8 mouse cellular contexts compared by ENCODE assay signal in the genomic region with DNA sequence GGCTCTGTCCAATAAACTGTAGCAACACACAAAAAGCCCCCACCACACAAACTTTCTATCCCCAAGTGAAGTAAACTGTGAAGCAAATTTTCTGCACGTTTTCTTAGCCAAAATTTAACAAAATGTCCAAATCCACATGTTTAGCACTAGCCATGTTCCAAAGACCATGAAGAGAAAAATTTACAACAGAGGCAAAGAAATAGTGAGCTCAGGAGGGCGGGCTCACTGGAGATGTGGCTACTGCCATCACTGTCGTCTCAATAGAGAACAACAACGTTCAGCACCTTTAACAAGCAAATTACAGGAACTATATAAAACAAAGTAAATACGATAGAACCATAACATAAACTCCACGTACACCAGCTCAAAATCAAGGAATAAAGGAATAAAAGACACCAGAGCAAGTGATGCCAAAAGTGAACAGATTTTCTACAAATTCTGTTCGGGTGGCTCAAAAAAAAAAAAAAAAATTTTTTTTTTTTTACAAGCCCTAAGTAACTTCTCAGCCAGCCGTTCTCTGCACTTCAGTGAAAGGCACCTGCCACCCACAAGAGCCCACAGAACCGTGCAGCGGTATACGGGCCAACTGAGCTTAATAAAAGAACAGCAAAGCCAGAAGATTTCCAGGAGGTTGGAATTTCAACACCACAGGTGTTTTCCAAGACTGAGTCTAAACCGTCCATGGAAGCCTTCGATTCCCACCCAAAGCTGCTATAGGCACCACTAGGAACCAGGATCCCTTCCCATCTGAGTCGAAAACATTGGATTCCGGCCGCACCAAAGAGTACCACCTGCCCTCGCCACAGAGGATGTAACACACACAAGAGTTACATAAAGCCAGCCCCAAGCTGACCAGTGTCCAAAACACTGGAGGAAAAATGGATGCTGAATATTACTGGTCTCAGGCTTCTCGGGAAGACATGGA. TPM values are rescaled to one million over a fixed set of nuclear protein-coding genes. Genes with fewer than 3 reads are reported as not detected.
DNase-seq lines count a peak whose midpoint lies in the region; ATAC-seq and TF ChIP-seq lines count a peak whose summit lies in the region.

No protein-coding gene starts in this region.

- H3K9ac ChIP-seq in hindbrain, embryonic 11.5 days (ENCODE audit: low read depth, low read length): peak overlapping the region; percentile 100
- peak overlapping the region; percentile 86 for H3K9ac ChIP-seq in lung, postnatal 0 days (replicated peaks; ENCODE audit: low read depth)

- DNase-seq in heart, adult 11 months: peak; percentile 70
- DNase-seq in heart, postnatal 25 days (ENCODE audit: low spot score): no peak
- peak; percentile 68 for DNase-seq in cerebellum, adult 8-10 months
- no peak for DNase-seq in hindbrain, embryonic 11.5 days (ENCODE audit: low spot score)
- DNase-seq in lung, postnatal 0 days (ENCODE audit: low spot score): no peak
- no peak for DNase-seq in right cerebral cortex, postnatal 36 days (ENCODE audit: low spot score in 2 of 2)
- no peak for DNase-seq in c-Kit-positive CD71-positive TER-119-positive erythroid progenitor cells, embryonic 14.5 days (ENCODE audit: low spot score)
- DNase-seq in thymus, postnatal 14 days: no peak

- no peaks in the 10 kb centered on the region for H3K9me3 ChIP-seq in hindbrain, embryonic 11.5 days (ENCODE audit: control insufficient read depth, low read length)
- no peaks in the 10 kb centered on the region for H3K9me3 ChIP-seq in lung, postnatal 0 days (ENCODE audit: low read length)

- H3K27me3 ChIP-seq in hindbrain, embryonic 11.5 days (ENCODE audit: control insufficient read depth, insufficient read depth, low read length): no peaks in the 10 kb centered on the region
- H3K27me3 ChIP-seq in lung, postnatal 0 days (replicated peaks; ENCODE audit: insufficient read depth, low read length): no peaks in the 10 kb centered on the region

- peaks cover 9% of the 10 kb centered on the region for H3K4me1 ChIP-seq in hindbrain, embryonic 11.5 days (replicated peaks; ENCODE audit: control insufficient read depth, insufficient read depth, low read length)
- peaks cover 20% of the 10 kb centered on the region for H3K4me1 ChIP-seq in lung, postnatal 0 days (ENCODE audit: insufficient read depth, low read depth, low read length)

- TF ChIP-seq CTCF in lung, postnatal 0 days (IDR thresholded peaks at IDR 0.05): no peak

- ATAC-seq in hindbrain, embryonic 11.5 days (ENCODE audit: low FRiP score): no peak
- ATAC-seq in lung, postnatal 0 days: no peak

- no peaks in the 10 kb centered on the region for H3K36me3 ChIP-seq in hindbrain, embryonic 11.5 days (ENCODE audit: control insufficient read depth, insufficient read depth, low read length)
- no peaks in the 10 kb centered on the region for H3K36me3 ChIP-seq in lung, postnatal 0 days (ENCODE audit: insufficient read depth, low read length)

- WGBS in hindbrain, embryonic 11.5 days: 36% methylated on average over 18 of the region's 18 CpGs
- WGBS in lung, postnatal 0 days: 26% methylated on average over 18 of the region's 18 CpGs

- peak overlapping the region; percentile 99 for H3K27ac ChIP-seq in hindbrain, embryonic 11.5 days (ENCODE audit: low read depth, low read length)
- peak overlapping the region; percentile 98; the same call in 1 of the 2 replicates for H3K27ac ChIP-seq in lung, postnatal 0 days (ENCODE audit: low read length)

- TF ChIP-seq EP300 in lung, postnatal 0 days (IDR thresholded peaks at IDR 0.05): no peak

- peak overlapping the region; percentile 91 for H3K4me3 ChIP-seq in hindbrain, embryonic 11.5 days (ENCODE audit: low read depth, low read length)
- peak overlapping the region; percentile 95 for H3K4me3 ChIP-seq in lung, postnatal 0 days (ENCODE audit: low read depth, low read length)

- intact Hi-C loops in heart, postnatal 25 days (cut with DNase I): loop anchor here (5.0 to 10.0 kb wide), 2 partner anchors 236 to 242 kb away; no protein-coding TSS in a partner anchor

- peak overlapping the region; percentile 89 for H3K4me2 ChIP-seq in hindbrain, embryonic 11.5 days (replicated peaks; ENCODE audit: low read depth, low read length)
- H3K4me2 ChIP-seq in lung, postnatal 0 days (replicated peaks; ENCODE audit: low read depth, low read length): peak overlapping the region; percentile 88

RNA-seq across cellular contexts. Expression of gene Arhgap21, which starts 2.2 kb away (rescaled TPM):
- 10 to 100 TPM; 70.6 to 77.9 TPM for total RNA-seq in heart, postnatal 25 days (2021)
- 56.8 and 69.4 TPM in 2 replicates for polyA plus RNA-seq in hindbrain, embryonic 11.5 days (2014; fragmentation: Nextera tagmentation; extraction: Ambion mirVana)
- polyA plus RNA-seq in lung, postnatal 0 days (2015; fragmentation: Nextera tagmentation; extraction: Ambion mirVana): 9.9 and 10.9 TPM in 2 replicates

Comparison
In these comparisons a context has a peak if more than half of its experiments do, and no peak if none do; other contexts are left out.
1. DNase-seq: peak in heart, adult 11 months (single experiment) and cerebellum, adult 8-10 months (single experiment); none in heart, postnatal 25 days (single experiment), hindbrain, embryonic 11.5 days (single experiment), lung, postnatal 0 days (single experiment), right cerebral cortex, postnatal 36 days (0 of 2), c-Kit-positive CD71-positive TER-119-positive erythroid progenitor cells, embryonic 14.5 days (single experiment) and thymus, postnatal 14 days (single experiment).